Mouse (Mus musculus) limb, embryonic 14.5 days (tissue): Measurements from ENCODE around the gene Ppp3cb. TPM values are rescaled to one million over a fixed set of nuclear protein-coding genes. Genes with fewer than 3 reads are reported as not detected.
A peak's percentile ranks its signal among the peaks of the same experiment; 100 is the strongest.

ENCODE experiments used
- ATAC-seq: fragments of 200-750 bp; cut with Nextera tagmentation; 2 replicates; pipeline ENCODE4 v1.8.0; 2017; ENCODE audit warnings: low read depth, moderate number of reproducible peaks, moderate TSS enrichment; ENCODE audit not compliant: low FRiP score
- DNase-seq: peaks from one replicate; pipeline ENCODE4 v3.0.0-alpha.2; 2015; ENCODE audit warnings: low spot score
- H3K27ac ChIP-seq: fragments of 300-500 bp; sonication (generic); replicated peaks from 2 replicates; pipeline ENCODE4 v1.5.1; 2014; ENCODE audit warnings: low read depth, mild to moderate bottlenecking, low read length, moderate library complexity, mixed read lengths
- H3K27me3 ChIP-seq: fragments of 300-500 bp; sonication (generic); 2 replicates; pipeline ENCODE4 v1.6.1; 2014; ENCODE audit warnings: low read length, mixed read lengths; ENCODE audit not compliant: control insufficient read depth, insufficient read depth
- H3K36me3 ChIP-seq: fragments of 300-500 bp; sonication (generic); 2 replicates; pipeline ENCODE4 v1.6.1; 2014; ENCODE audit warnings: mild to moderate bottlenecking, low read length, moderate library complexity, mixed read lengths; ENCODE audit not compliant: control insufficient read depth, insufficient read depth
- H3K4me1 ChIP-seq: fragments of 300-500 bp; sonication (generic); 2 replicates; pipeline ENCODE4 v1.6.1; 2014; ENCODE audit warnings: antibody characterized with exemption, low read length, mixed read lengths; ENCODE audit not compliant: control insufficient read depth, insufficient read depth
- H3K4me2 ChIP-seq: fragments of 300-500 bp; sonication (generic); replicated peaks from 2 replicates; pipeline ENCODE4 v1.6.1; 2014; ENCODE audit warnings: low read depth, mild to moderate bottlenecking, low read length, moderate library complexity; ENCODE audit not compliant: severe bottlenecking
- H3K4me3 ChIP-seq: fragments of 300-500 bp; sonication (generic); replicated peaks from 2 replicates; pipeline ENCODE4 v1.5.1; 2014; ENCODE audit warnings: low read length
- H3K9ac ChIP-seq: fragments of 300-500 bp; sonication (generic); 2 replicates; pipeline ENCODE4 v1.6.1; 2014; ENCODE audit warnings: mild to moderate bottlenecking, low read depth, low read length, moderate library complexity; ENCODE audit not compliant: severe bottlenecking
- H3K9me3 ChIP-seq: fragments of 300-500 bp; sonication (generic); 2 replicates; pipeline ENCODE4 v1.6.1; 2016; ENCODE audit warnings: low read length; ENCODE audit not compliant: control insufficient read depth
- POLR2A ChIP-seq: fragments of 200-500 bp; IDR thresholded peaks from 2 replicates; pipeline ENCODE4 v1.8.0; 2012; ENCODE audit warnings: inconsistent platforms, mild to moderate bottlenecking, moderate library complexity, borderline replicate concordance; ENCODE audit not compliant: insufficient read depth, insufficient read length; ENCODE audit errors: extremely low read depth
- WGBS: fragments of 180-500 bp; shearing (Covaris S2); extraction: QIAGEN DNeasy Blood & Tissue Kit; methylation state at CpG from one replicate; pipeline ENCODE4 v1.1.7; 2014; 5-methylcytosine and 5-hydroxymethylcytosine counted together
- polyA plus RNA-seq, 2 experiments: library from polyadenylated mRNA; depleted of rRNA in 1 of 2; stranded (reverse) in 1 of 2; unstranded in 1 of 2; fragments of >200 nt; fragmentation: Nextera tagmentation in 1 of 2; extraction: Ambion mirVana in 1 of 2; gene quantifications; 2 replicates each; pipeline versions ENCODE4 v1.2.1 to v1.2.3; 2012 to 2014

Gene Ppp3cb
- polyA plus RNA-seq, 2 experiments = 69.9 to 82.6 TPM

- no peaks in the 10 kb centered on the region for H3K27me3 ChIP-seq
- no peak for ATAC-seq
- no peak for TF ChIP-seq POLR2A
- H3K4me3 ChIP-seq = peak overlapping the region; percentile 84
- no peak for DNase-seq
- 72% methylated on average over 7 of the region's 7 CpGs for WGBS
- H3K27ac ChIP-seq = no peak overlapping the region
- H3K4me2 ChIP-seq = peak overlapping the region; percentile 51
- H3K36me3 ChIP-seq = peaks cover 14% of the 10 kb centered on the region
- H3K4me1 ChIP-seq = peaks cover 13% of the 10 kb centered on the region
- no peaks in the 10 kb centered on the region for H3K9me3 ChIP-seq
- H3K9ac ChIP-seq = no peak overlapping the region
These were observed 1.6 kb downstream of the Ppp3cb start for GRCm38 (mm10) chr14:20544467-20545411.

DNA sequence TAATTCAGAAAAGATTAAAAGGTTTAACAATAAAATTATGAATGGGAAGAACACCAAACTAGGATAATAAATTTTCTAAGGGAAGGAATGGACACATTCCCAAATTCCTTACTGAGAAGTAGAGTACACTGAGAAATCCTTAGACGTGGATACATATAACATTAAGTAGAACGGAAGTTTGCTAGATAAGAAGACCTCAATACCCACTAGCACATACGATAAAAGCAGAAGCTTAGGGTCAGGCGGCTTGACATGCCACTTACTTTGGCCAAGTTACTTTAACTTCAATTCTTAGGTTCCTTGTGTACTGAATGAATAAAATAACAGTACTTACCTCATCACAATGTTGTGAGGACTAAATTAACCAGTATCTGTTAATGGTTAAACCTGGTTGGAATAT, 16.7 kb downstream of the Ppp3cb start:
- no peak for DNase-seq
- no peak for ATAC-seq
- no peak for TF ChIP-seq POLR2A
- H3K27ac ChIP-seq = no peak overlapping the region
- H3K36me3 ChIP-seq = peaks cover 16% of the 10 kb centered on the region; the same call in 1 of the 2 replicates
- no peak overlapping the region for H3K4me2 ChIP-seq
- H3K27me3 ChIP-seq = no peaks in the 10 kb centered on the region
- H3K9me3 ChIP-seq = no peaks in the 10 kb centered on the region
- no peaks in the 10 kb centered on the region for H3K4me1 ChIP-seq
- 93% methylated on average over 4 of the region's 4 CpGs for WGBS
- H3K9ac ChIP-seq = no peak overlapping the region
- no peak overlapping the region for H3K4me3 ChIP-seq

DNA sequence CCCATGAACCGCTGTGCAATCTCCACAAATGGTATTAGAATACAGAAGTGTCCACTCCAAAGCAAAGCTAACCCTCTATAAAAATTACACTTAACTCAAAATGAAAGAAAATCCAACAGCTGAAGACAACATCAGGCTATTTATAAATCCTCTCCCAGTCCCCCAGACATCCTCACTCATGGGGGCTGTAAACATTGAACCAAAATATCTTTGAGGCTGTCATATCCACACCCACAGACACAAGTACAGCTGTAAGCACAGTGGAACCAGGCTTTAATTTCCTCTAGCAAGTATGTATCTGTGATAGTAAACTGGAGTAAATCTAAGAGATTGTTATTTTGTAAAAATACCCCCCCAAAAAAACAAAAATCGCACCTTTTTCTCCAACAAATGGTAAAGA, 26.2 kb downstream of the Ppp3cb start:
- Histone ChIP-seq H3K9ac (no peak overlapping the region), H3K27ac (no peak overlapping the region), H3K4me1 (no peaks in the 10 kb centered on the region), H3K4me3 (no peak overlapping the region), H3K27me3 (no peaks in the 10 kb centered on the region), H3K9me3 (no peaks in the 10 kb centered on the region), H3K36me3 (peaks cover 52% of the 10 kb centered on the region), H3K4me2 (no peak overlapping the region)
- ATAC-seq = no peak
- TF ChIP-seq POLR2A = no peak
- no peak for DNase-seq
- 90% methylated on average over 2 of the region's 2 CpGs for WGBS

GRCm38 (mm10) chr14:20508424-20508823, 37.9 kb downstream of the Ppp3cb start:
- TF ChIP-seq POLR2A = no peak
- DNase-seq (no peak), ATAC-seq (no peak)
- no peaks in the 10 kb centered on the region for H3K27me3 ChIP-seq
- H3K4me2 ChIP-seq = no peak overlapping the region
- no peaks in the 10 kb centered on the region for H3K4me1 ChIP-seq
- H3K27ac ChIP-seq = no peak overlapping the region
- H3K36me3 ChIP-seq = peaks cover 35% of the 10 kb centered on the region
- no peak overlapping the region for H3K4me3 ChIP-seq
- H3K9ac ChIP-seq = no peak overlapping the region
- H3K9me3 ChIP-seq = no peaks in the 10 kb centered on the region
- WGBS = 77% methylated on average over 2 of the region's 2 CpGs

DNA sequence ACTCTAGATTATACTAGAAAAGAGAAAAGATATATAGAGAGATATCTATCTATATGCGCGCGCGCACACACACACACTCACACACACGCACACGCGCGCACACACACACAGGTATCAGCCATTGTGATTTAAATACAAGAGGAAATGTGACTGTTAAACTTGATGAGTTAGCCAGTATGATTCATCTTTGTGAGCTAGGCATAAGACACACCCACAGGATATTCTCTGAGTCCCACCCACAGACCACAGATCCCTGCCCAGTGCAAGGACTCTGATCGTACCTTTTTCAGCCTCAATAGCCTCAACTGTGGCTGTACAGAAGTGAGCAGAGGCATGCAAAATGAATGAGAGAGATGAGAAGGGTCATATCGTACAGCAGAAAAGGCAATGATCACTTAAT, 43.4 kb downstream of the Ppp3cb start:
- DNase-seq = no peak
- H3K36me3 ChIP-seq = peaks cover 38% of the 10 kb centered on the region
- no peak overlapping the region for H3K4me2 ChIP-seq
- H3K9ac ChIP-seq = no peak overlapping the region
- H3K27me3 ChIP-seq = no peaks in the 10 kb centered on the region
- H3K27ac ChIP-seq = no peak overlapping the region
- no peak overlapping the region for H3K4me3 ChIP-seq
- no peak for TF ChIP-seq POLR2A
- no peak for ATAC-seq
- WGBS = 97% methylated on average over 10 of the region's 10 CpGs
- H3K9me3 ChIP-seq = no peaks in the 10 kb centered on the region
- no peaks in the 10 kb centered on the region for H3K4me1 ChIP-seq
